Mouse (Mus musculus) telencephalon, adult 2 months (tissue): Measurements from ENCODE around the gene Bbc3.

Experiments
- DNase-seq: peaks from one replicate; pipeline ENCODE4 v3.0.0-alpha.2; 2011; ENCODE audit warnings: low read depth, low spot score

Gene Bbc3

GRCm38 (mm10) chr7:16315222-16315759 is 7.1 kb downstream of the Bbc3 start:
- no peak for DNase-seq

DNA sequence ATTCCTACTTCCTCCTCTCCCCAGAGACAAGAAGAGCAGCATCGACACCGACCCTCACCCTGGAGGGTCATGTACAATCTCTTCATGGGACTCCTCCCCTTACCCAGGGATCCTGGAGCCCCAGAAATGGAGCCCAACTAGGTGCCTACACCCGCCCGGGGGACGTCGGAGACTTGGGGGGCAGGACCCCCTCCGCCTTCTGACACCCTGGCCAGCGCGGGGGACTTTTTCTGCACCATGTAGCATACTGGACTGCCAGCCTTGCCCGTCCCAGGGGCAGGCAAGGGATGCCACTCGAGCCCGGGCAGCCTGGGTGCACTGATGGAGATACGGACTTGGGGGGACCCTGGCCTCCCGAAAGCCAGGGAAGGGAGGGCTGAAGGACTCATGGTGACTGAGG is 8.9 kb downstream of the Bbc3 start:
- no peak for DNase-seq

DNA sequence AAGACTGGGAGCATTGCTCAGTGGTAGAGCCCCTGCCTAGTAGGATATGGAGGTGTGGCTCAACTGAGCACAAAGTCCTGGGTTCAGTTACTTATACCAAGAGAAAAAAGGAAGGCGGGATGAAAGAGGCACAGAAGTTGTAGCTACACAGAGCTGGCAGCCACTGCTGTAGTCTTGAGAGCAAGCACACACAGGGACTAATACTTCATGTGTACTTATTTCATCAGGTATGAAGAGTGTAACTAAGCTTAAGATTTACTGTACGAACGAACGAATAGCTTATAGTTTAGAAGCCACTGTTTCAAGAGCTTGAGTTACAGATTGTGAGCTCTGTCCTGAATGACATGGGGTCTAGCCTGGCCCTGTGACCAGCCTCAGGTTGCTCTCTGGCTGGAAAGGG is 11.0 kb downstream of the Bbc3 start:
- no peak for DNase-seq

DNA sequence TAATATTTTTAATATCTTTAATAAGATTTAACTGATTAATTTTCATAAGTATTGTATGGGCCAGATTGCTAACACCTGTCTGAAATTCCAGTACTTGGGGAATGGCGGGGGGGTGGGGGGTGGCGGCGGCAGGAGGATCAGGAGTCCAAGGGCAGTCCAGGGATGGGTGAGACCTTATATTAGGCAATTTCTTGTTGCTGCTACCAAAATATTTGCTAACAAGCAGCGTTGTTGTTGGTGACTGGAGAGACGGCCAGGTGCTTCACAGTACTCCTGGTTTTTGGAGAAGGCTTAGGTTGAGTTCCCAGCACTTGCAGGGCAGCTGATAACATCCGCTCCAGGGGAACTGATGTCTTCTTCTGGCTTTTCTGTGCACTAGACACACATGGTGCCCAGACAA is 12.3 kb downstream of the Bbc3 start:
- no peak for DNase-seq

DNA sequence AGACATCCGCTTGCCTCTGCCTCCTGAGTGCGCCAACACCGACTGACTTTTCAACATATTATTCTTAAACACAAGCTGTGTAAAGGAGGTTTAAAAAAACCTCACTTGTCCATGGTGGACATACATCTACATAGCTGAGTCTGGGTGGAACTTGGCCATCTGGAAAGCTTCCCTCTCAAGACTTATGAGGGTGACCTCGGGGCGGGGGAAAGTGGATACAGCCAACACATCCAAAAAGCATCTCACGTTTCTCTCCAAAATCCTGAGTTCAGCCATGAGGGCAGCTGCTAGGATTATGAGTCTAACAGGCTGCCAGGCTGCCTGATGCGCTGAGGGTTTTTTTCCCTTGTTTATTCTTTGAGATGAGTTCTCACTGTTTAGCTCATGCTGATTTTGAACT is 16.5 kb downstream of the Bbc3 start:
- no peak for DNase-seq

DNA sequence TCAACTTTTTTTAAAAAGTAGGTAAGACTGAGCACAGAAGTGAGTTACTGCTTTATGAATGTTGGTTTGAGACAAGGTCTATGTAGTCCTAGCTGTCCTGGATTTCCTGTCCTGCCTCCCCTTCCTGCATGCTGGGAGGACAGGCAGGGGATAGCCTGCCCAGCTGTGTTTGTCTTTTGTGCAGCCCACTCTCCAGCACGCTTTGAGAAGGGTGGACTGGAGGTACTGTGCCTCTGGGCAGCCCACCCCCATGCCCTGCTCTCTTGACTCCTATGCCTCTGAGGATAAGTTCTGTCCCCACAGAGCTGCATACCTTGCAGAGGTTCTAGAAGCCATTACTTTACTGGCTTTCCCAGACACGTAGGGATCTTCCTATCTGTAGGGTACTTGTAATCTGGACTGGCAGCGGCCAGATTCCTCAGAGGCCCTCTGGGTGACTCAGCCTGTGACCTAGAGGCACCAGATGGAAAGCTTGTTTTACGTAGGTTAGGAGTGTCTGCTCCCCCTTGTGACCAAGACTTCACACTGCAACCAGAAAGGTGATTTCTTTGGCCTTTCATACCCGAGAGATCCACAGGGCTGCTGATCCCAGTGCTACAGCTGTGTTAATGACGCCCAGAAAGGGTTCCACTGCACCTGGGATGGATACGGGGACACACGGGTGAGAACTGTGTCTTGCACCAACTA is 17.9 kb downstream of the Bbc3 start:
- DNase-seq, result peak; percentile 38

GRCm38 (mm10) chr7:16326607-16326971 is 18.4 kb downstream of the Bbc3 start:
- no peak for DNase-seq

DNA sequence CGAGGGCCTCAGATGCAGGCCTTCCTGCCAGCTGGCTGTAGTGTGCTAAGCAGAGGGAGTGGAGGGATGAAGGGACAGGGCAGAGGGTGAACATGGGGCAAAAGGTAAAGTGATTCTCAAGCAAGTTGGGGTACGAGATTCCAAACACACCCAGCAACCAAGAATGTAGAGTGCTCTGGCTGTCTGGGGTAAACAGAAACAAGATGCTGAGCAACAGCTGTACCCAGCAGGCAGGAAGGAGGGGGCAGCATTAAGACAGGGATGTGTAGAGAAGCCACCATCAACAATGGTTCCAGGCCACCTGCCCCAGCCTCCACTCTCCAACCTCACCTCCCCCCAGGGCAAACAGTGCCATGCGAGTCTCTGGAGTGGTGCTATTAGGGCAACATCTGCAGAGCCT is 21.0 kb downstream of the Bbc3 start:
- DNase-seq, result no peak

GRCm38 (mm10) chr7:16337733-16338132 is 29.5 kb downstream of the Bbc3 start:
- DNase-seq, result no peak

GRCm38 (mm10) chr7:16344598-16344997 is 36.4 kb downstream of the Bbc3 start:
- DNase-seq, result no peak

GRCm38 (mm10) chr7:16345297-16345696 is 37.1 kb downstream of the Bbc3 start:
- no peak for DNase-seq

DNA sequence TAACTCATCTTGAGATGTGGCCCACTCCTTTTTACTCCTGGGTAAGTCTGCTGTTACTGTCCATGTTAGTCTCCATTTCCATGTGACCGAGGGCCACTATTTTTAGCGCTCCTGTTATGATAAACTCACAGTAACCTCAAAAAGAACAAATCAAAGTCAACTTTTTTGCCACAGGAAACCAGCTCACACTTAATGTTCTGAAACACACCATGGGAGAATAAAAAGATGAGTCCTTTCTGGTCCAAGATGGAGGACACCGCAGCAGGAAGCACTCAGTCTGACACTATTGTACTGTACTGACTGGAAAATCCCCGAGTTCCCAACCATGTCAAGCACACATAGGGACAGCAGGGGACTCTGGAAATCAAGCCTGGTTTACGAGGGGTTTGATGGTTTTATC is 41.8 kb downstream of the Bbc3 start:
- DNase-seq, result no peak

DNA sequence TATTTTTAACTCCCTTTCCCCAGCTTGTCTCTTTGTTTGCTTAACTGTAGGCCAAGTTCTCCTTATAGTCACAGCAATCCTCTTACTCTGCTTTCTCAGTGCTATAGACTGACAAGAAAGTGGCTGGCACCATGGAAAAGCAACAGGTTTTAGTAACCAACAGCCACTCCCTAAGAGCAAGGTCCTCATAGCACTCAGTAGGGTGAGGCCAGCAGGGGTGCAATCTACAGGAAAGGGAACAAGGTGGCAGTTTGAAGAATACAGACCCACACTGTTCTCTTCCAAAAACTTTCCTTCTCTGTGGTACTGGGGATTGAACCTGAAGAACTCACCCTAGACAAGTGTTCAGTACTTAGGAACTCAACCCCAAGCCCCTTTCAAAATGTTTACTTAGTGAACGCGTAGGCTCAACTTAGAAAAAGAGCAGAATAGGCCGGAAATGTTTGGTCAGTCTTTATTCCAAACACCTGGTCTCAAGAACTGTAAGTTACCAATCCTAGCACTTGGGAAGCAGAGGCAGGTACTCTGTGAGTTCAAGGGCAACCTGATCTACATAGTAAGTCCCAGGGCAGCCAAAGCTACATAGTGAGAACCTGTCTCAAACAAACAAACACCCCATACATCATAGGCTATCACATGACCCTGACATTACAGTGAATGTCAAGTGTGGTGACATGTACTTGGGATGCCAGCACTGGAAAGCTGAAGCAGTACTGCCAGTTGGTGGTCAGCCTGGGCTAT is 47.8 kb downstream of the Bbc3 start:
- DNase-seq, result no peak

GRCm38 (mm10) chr7:16357602-16358001 is 49.4 kb downstream of the Bbc3 start:
- DNase-seq, result no peak

DNA sequence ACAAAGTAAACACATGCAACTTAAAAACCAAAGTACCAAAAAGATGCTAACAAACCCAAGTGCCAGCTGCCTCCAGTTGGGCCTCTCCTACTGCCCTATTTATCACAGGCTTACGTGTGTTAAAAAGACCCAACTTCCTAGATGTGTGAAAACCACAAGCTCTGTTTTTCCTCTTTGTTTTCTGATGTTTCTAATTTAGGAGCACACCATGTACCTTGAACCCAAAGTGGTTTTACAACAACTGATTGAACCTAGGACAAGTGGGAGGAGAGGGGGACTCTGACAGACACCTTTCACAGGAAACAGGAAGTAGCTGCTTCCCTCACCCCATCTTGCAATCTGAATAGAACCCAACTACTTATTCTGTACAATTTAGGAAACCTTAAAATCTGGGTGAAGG is 56.1 kb downstream of the Bbc3 start:
- DNase-seq, result no peak

GRCm38 (mm10) chr7:16364901-16365500 is 56.8 kb downstream of the Bbc3 start:
- DNase-seq, result no peak

- DNase-seq, result no peak
Measured at GRCm38 (mm10) chr7:16366133-16366646, 58.0 kb downstream of the Bbc3 start.

GRCm38 (mm10) chr7:16366669-16367068 is 58.5 kb downstream of the Bbc3 start:
- DNase-seq, result no peak
